Mouse (Mus musculus) heart, postnatal 10 days (tissue): ENCODE measurements around the gene Hmg20b. TPM values are rescaled to one million over a fixed set of nuclear protein-coding genes. Genes with fewer than 3 reads are reported as not detected.
A peak's percentile ranks its signal among the peaks of the same experiment; 100 is the strongest.

Experiments used
- DNase-seq, 2 experiments: peaks; one replicate each; pipeline ENCODE4 v3.0.0; 2021
- intact Hi-C: fragments of 180-260 bp; cut with DNase I; formaldehyde crosslinking; loops from one replicate; pipeline ENCODE4 v1.15.1; 2025
- total RNA-seq, 2 experiments: library from RNA; stranded (reverse); gene quantifications; 2 replicates each; pipeline ENCODE4 v1.2.3; 2021

Gene Hmg20b
- total RNA-seq, 2 experiments from 2014 or later, result 88.1 to 105 TPM

DNA sequence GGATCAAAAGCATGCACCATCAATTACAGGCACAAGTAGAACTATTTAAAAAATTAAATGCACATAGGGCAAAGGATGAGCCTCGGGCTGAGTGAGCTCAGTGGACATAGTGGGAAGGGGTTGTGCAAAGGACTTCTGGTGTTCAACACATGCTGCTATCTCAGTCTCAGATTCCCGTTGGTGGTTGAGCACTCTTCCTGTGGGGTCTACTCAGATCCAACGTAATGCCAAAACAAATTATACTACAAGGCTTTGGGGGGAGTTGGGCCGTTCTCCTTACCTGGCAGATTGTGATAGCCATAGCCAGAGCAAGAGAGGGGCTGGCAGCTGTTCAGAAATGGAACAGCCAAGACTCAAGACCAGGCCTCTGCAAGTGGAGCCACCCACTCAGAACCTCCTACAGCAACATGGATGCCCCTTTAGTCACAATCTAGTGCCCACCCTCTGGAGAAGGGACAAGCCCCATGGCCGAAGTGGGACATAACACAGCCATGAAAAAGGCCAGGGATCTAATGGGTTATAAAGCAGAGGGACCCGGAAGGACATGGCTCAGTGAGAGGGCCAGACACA, 29.6 kb upstream of the Hmg20b start:
- intact Hi-C loops, result no loop called here

DNA sequence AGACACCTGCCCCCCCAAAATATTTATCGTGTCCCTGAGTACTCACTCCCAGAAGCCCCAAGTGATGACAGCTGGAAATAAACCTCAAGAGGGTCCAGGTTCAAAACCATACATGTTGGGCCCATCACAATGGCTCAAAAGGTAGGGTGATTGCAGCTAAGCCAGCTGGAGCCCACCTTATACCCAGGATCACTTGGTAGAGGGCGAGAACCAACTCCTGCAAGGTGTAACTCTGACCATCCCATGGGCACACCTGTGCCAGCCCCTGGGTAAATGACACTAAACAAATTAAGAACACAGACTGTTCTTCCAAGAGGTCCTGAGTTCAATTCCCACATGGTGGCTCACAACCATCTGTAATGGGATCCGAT, 28.9 kb upstream of the Hmg20b start:
- intact Hi-C loops, result no loop called here
- DNase-seq, result no peak

More for the DNA sequence above, 29.6 kb upstream of the Hmg20b start:
- DNase-seq, result no peak

DNA sequence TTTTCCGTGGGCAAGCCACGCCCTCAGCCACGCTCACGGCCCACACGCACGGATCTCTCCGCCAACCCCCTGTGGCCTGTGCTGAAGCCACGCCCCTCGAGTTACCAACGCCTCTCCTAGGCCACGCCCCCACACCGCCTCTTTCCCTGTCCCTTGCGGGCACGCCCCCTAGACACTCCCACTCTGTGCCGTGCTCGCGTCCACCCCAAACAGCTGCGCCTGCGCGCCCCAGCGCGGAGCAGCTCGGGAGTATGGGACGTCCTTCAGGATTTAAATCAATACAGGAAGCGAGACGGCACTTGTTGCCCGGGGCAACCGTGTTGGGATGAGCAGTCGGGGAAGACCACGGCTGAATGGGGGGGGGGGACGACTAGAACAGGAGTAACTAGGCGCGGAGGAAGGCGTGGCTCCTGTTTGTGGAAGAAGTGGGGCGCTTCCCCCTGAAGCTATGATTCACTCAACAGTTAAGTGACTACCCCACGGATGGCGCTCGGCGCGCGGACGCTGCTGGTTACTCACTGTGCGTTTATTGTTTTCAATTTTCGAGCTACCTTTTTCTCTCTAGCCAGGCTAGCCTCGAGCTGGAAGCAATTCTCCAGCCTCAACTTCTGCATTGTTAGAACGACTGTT, 28.4 kb upstream of the Hmg20b start:
- peak; percentile 100 for DNase-seq
- intact Hi-C loops, result no loop called here

DNA sequence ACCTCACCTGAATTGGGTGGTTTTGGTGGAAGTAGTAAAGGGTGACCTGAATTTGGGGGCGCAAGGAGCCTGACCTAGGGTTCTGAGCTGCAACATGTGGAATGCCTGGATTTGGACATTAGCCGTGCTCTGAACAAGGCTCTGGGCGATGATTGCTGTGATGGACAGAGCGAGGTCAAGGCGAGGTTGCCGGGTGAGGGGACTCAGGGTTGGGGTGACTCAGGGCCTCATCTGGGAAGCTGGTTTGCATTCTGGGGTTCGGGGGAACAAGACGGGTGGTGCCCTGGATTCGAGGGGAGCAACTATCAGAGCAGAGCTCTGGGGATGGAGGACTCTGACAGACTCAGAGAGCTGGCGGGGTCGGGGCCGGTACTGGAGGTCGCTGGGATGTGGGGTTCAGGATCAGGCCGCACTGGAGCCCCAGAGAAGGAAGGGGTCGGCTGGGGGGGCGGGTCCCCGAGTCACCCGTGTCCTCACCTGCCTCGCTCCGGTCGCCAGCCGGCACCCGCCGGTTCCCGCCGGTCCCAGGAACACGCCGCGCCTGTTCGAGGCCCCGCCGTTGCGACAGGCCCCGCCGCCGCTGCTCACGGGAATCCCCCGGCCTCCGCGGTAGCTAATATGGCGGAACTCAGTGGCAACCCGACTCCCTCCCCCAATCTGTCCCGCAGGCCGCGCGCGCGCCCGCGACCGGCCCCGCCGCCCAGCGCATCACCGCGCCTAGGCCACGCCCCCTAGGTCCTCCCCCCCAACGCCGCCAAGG, 27.7 kb upstream of the Hmg20b start, which contains the start of gene Fzr1:
Fzr1 (minus strand) TSS at position 724 of the 760 bp plus-strand sequence.
- intact Hi-C loops, result loop anchor here (2.0 kb wide), 1 partner anchor 19 kb away; no protein-coding TSS in a partner anchor
- peak in 1 of 2 experiments; percentile 34 for DNase-seq

DNA sequence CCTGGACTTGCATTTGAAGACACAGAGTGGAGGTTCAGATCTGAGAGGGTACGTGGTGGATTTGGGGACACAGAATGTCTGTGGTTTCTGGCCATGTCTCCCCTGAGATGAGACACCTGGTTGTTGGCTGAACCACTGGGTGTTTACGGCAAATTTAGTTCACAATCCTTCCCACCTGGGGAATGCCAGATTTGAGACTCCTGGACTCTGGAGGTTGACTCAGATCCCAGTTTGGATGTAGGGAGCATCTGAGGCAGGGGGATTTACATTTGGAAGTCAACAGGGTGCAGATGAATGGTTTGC, 27.0 kb upstream of the Hmg20b start:
- intact Hi-C loops, result loop anchor here (2.0 kb wide), 1 partner anchor 19 kb away; no protein-coding TSS in a partner anchor
- DNase-seq, result no peak

DNA sequence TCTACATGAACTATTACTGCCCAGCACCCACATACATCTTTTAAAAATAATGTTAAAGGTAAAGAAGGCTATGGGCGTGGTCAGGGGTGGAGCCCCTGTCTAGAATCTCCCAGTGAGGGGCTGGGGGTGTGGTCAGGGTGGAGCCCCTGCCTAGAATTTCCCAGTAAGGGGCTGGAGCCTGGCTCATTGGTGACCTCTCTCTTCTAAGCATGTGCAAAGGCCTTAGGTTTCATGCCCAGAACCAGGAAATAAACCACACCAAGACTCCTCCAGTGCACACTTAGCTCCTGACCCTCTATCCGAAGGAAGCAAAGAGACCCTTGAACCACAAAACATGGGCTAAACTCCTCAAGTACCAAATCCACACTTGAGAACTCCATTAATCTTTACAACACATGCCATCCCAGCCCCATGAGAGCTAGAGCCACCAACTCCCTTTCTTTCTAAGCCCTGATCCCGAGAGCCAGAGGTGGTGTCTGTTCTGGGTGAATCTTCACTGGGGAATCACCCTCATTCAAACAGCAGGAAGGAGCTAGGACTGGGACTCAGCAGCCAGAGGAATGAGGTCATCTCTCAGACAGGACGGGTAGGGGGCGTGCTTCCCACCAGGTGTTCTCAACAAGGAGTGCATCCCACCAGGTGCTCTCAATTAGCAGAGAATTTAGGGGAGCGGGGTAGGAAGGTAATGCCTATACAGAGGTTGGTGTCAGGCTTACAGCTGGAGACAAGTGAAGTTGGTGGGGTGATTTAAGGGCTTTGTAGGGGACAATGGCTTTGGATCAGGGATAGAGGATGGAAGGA, 26.5 kb upstream of the Hmg20b start:
- intact Hi-C loops, result loop anchor here (2.0 kb wide), 1 partner anchor 18 kb away; no protein-coding TSS in a partner anchor
- no peak for DNase-seq

DNA sequence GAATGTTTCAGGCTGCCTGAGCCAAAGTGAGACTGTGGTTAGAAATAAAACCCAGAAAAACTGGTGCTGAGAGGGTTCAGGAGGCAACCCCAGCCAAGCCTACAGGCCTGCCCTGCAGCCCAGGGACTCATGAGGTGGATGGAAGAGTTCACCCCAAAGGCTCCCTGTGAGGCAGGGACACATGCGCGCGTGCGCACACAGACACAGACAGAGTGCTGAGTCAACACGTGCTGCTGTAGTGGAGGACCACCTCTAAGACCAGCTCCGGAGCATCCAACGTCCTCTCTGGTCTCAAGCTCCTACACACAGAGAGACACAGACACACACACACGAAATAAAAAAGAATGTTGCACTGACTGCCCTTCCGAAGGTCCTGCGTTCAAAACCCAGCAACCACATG, 25.0 kb upstream of the Hmg20b start:
- DNase-seq, result no peak
- intact Hi-C loops, result no loop called here

DNA sequence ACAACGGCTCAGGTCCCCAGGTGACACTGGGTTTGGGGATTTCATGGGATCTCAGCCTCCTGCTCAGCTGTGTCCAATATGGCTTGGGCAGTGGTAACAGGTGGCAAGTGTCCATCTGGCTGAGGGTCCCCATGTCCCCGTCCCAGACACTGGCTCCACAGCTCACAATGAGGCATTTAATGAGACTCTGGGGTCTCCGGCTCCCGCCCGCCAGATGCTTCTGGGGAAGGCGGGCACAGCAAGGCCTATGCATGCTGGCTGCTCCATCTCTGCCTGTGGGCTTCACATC, 16.9 kb upstream of the Hmg20b start:
- intact Hi-C loops, result no loop called here
- no peak for DNase-seq

DNA sequence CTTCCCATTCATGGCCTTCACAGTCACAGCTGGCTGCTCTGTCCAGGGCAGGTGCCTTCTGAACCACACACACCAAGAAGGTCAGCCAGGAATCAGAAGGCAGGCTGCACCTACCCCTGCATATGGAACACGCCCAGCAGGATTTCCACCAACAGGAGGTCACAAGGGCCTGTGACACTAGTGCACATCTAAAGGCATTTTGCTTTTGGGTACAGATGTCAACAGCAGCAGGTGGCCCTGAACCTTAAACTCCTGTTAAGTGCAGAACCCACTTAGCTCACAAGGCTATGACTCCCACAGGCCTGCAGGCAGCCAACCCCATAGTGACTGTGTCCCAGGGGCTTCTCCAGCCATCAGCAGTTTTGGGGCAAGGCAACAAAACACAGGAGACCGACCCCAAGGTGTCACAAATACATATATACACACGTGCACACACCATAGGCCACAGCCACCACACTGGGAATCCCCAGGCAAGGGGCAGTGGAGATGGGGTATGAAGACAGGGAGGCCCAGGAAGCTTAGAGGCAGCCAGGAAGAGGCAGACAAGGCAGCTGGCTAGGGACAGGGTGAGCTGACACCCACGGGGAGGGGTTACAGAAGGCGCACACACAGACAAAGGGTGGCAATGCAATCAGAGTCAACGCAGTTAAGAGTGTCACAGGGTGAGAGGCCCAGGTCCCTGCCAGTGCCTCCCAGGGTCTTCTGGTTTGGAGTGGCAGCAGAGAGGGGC, 16.4 kb upstream of the Hmg20b start:
- intact Hi-C loops, result no loop called here
- no peak for DNase-seq

DNA sequence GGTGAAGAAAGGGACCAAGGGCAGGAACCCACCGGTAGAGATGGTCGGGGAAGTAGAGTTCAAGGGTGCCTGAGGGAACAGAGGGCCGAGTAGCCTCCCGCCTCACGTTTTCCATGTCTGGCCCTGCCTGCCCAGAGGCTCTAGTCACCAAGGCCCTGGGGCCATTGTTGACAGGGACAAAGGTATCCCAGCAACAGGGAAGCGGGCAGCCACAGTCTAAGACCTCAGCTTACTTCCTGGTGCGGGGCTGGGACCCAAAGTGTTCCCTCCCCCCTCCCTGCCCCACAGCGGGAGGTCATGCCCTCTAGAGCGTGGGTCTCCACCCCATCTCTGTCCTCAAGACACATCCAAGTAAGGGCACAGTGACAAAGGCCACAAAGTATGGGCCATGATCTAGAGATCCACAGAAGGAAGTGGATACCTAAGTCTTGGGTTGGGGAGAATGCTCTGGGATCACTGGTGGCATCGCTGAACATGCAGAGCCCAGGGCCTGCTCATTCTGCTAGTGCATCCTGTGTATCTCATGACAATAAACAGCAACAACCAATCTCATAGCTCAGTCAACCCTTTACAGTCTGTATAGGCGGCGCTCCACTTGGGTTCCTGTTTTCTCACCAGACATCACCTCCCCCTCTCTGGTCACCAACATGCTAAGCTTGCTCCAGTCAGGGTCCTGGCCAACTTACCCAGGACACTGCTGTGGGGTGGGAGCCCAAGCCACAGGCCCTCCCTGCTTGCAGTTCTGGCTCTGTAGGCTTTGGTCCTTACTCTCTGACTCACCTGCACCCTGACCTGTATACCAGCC, 15.6 kb upstream of the Hmg20b start, which contains the start of gene 4930404N11Rik:
4930404N11Rik (minus strand) TSS at position 145 of the 805 bp plus-strand sequence.
- intact Hi-C loops, result no loop called here

DNA sequence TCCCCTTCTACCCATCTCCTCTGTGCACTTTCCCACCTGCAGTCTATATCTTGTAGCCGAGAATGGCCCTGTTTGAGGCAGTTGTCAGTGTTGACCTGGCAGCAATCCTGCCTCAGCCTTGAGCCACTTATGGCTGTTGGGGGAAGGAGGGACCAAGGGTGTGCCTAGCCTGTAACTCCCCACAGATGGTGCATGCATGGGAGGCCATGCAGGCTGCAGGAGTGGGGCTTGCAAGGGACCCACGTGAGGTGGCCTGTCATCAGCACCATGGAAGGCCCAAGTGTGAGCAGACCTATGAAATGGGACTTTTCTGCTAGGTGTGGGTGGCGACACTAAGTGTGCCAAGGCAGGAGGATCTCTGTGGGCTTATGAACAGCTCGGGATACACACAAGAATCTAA, 14.8 kb upstream of the Hmg20b start:
- intact Hi-C loops, result no loop called here

More for the DNA sequence above, 15.6 kb upstream of the Hmg20b start, which contains the start of gene 4930404N11Rik:
- no peak for DNase-seq

DNA sequence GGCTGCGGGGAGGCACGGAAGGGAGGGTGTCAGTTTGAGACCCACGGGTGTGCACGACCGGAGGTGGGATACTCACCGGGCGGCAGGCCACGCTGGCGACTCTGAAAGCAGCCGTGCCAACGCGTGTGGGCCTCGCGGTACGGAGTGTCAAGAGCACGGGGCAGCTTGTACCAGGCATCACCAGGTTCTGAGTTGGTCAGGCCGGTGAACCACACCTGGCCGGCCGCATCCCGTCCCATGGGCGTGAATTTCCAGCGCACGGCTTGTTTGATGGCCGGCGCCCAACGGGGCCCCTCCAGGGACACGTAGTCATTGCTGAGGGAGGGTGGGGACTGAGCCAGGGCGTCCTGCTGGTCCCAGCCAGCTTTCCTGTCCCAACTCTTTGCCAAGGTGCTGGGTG, 14.4 kb upstream of the Hmg20b start:
- peak; percentile 56 to 63 for DNase-seq
- intact Hi-C loops, result no loop called here

More for the DNA sequence above, 14.8 kb upstream of the Hmg20b start:
- no peak for DNase-seq

DNA sequence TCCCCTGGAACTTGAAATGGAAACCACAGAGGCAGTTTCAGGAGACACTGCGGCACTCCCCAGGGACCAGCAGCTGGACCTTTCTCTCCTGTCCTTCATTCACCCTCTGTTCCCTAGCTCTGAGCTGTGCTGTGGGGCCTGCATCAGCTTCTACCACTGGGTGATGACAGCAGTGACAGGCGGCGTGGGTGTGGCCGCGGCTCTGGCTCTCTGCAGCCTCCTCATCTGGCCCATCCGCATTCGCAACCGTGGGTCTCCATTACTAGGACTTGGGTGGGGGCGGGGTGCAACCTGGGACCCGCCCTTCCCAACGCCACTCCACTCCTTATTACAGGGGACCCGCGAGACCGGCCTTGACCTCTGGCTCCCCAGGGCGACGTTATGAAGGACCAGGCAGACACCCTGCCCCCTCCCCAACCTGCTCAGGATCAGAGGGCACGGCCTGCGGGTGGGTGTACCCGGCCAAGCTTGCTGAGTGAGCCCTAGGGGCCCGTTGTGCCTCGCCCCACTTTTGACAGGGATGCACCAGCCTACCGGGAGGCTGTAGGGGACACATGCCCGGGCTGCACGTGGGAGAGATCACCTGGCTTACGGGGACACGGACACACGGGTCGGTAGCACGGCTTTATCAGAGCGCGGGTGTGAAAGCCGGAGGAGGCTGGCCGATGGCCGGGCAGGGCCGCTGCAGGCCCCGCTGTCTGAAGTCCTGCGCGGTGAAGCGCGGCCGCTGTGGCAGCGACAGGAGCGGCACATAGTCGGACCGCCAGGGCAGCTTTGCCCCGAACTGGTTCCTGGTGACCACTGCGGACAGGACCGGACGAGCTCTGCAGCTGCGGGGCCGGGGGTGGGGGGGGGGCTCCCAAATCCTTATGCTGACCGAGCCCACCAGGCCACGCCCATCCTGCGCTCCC, 13.4 kb upstream of the Hmg20b start:
- peak; percentile 75 to 76 for DNase-seq
- intact Hi-C loops, result no loop called here

DNA sequence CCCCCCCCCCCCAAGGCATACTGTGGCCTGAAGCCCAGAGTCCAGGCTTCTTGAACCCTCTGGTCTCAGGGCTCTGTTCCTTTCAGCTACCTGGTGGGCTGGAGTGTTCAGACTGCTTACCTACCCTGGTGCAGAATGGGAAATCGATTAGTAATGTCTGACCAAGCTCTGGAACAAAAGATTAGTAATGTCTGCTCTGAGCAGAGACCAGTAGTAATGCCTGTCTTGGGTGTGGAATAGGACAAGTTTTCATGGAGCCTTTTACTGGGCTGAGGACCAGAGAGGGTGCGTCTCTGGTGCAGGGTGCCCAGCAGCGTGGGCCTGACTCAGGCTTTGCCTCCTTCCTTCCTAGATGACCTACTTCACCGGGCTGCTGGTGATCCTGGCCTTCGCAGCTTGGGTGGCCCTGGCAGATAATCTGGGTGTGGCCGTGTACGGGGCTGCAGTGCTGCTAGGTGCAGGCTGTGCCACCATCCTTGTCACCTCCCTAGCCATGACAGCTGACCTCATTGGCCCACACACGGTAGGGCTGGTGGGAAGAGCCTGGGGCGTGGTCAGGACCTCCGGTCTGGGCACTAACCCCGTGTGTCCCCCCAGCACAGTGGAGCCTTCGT, 12.2 kb upstream of the Hmg20b start:
- intact Hi-C loops, result no loop called here
- DNase-seq, result no peak

DNA sequence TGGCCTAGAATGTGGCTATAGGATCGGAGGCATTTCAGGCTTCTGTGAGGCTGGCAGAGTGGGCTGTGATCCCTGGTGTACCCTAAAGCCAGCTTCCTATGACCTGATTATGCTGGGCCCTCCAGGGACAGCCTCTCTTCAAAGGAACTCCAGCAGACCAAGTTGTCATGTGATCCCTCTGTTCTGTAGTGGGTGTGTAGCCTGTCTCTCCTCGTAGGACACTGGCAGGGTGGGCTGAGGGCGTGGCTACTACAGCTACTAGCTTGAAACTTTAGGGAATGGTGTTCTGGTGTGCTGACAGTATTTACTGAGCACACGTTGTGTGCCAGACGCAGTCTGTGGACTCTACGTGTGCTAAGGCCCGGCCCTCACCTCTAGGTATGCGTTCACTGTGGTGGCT, 10.4 kb upstream of the Hmg20b start:
- DNase-seq, result no peak
- intact Hi-C loops, result no loop called here

DNA sequence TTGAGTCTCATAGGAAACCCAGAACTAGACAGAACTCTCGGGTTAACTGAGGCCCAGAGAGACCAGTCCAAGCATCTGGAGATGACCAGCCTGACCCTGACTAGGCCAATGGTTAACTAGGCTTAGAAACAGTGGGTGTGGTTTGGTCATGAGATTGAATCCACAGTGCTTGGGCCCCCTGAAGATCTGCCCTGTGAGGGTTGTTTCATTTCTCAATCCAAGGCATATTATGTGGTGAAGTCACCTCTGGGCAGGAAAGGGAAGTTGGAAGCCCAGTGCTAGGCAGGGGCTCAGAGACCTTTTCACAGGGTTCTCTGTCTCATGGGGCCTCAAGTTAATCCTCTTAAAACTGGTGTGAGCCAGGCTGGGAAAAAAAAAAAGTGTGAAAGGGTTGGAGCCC, 8.6 kb upstream of the Hmg20b start:
- intact Hi-C loops, result loop anchor here (2.0 kb wide), 1 partner anchor 18 kb away; no protein-coding TSS in a partner anchor
- no peak for DNase-seq

DNA sequence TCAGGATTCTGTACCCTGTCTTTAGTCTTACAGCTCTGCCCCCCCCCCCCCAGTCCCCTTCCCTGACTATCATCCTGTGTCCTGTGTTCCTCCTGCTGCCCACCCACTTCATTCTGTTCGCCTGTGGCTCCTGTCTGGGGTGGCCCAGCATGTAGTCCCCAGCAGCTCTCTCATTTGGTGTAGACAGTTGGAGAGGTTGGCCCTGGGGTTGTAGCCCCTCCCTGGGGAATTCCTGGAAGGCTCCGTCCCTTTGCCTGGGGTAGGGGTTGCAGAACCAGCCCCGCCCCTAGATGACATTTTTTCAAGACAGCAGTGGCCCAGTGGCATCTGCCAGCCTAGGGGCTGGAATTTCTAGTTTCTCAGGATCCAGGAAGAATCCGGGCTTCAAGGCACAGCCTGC, 7.9 kb upstream of the Hmg20b start:
- DNase-seq, result no peak
- intact Hi-C loops, result loop anchor here (2.0 kb wide), 1 partner anchor 19 kb away; no protein-coding TSS in a partner anchor
